Mouse (Mus musculus): ENCODE data around the gene Olfr111. TPM values are rescaled to one million over a fixed set of nuclear protein-coding genes. Genes with fewer than 3 reads are reported as not detected.
"Not testable (repeated sequence)": the region's sequence is repeated elsewhere in the genome, so short reads cannot be mapped to it uniquely, and the experiment has no call there.

Gene Olfr111
- polyA plus RNA-seq (2015; fragmentation: Nextera tagmentation; extraction: Ambion mirVana): 0.17 TPM in 1 of 2 replicates, not detected in the other

DNA sequence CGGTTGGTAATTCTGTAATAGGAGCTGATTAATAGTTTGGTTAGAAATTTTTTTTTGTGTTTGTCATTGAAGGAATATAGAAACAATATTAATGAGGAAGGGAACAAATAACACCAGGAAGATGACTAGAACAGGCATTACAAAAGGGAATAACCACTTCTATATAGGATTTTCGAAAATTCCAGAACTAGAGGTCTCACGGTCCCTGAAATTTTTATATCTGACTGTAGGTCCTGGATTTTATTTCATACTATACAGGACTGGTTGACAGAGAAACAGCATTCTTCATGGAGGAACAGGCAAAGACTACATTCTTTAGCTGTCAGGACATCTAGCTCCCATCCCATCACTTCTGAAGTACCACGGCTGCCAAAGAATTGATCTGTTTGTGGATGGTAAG, at the start of gene Olfr111:
TSS of gene Olfr111 (plus strand) at position 301 of the 400 bp plus-strand sequence.
- Histone ChIP-seq H3K4me2 (ENCODE audit: low read depth, low read length) (no peak within 1 kb of the TSS), H3K4me1 (ENCODE audit: control insufficient read depth, insufficient read depth, low read length) (no peaks in the 10 kb centered on the region), H3K9me3 (replicated peaks; ENCODE audit: control insufficient read depth, low read length) (peaks cover 3% of the 10 kb centered on the region; the same call in 1 of the 2 replicates), H3K27me3 (ENCODE audit: control insufficient read depth, insufficient read depth, low read length) (no peaks in the 10 kb centered on the region), H3K27ac (ENCODE audit: low read length) (no peak within 1 kb of the TSS), H3K9ac (ENCODE audit: low read length) (no peak within 1 kb of the TSS), H3K36me3 (ENCODE audit: control insufficient read depth, insufficient read depth) (no peaks in the 10 kb centered on the region), H3K4me3 (ENCODE audit: low read length) (no peak within 1 kb of the TSS)
- WGBS: 84% methylated on average over 4 of the region's 4 CpGs
- ATAC-seq (replicated peaks; ENCODE audit: extremely low read depth, insufficient read depth, low FRiP score): no peak

DNA sequence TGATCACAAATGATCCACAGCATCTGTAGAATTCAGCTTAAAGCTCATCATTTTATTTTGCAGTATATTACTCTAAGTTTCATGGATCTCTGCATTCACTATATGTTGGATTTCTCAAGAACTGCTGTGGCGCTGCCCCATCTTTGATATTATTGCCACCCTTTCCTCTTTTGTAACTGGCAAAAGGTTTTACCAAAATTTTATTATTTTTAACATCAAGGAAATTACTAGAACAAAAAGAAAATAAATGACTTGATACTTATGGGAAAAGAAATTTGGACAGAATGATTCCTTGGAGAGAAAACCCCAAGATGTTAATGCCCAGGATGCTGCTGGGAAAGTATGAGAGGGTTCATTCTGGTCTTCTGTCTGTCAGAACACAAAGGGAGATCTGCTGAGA, 49.2 kb upstream of the Olfr111 start, which contains the start of gene Olfr109:
TSS of gene Olfr109 (plus strand) at position 301 of the 400 bp plus-strand sequence.
- 87% methylated on average over 1 of the region's 1 CpGs for WGBS
- Histone ChIP-seq H3K4me1 (ENCODE audit: control insufficient read depth, insufficient read depth, low read length) (no peaks in the 10 kb centered on the region), H3K36me3 (ENCODE audit: control insufficient read depth, insufficient read depth) (no peaks in the 10 kb centered on the region), H3K9ac (ENCODE audit: low read length) (no peak within 1 kb of the TSS), H3K27ac (ENCODE audit: low read length) (no peak within 1 kb of the TSS), H3K4me3 (ENCODE audit: low read length) (no peak within 1 kb of the TSS), H3K9me3 (replicated peaks; ENCODE audit: control insufficient read depth, low read length) (no peaks in the 10 kb centered on the region), H3K4me2 (ENCODE audit: low read depth, low read length) (no peak within 1 kb of the TSS), H3K27me3 (ENCODE audit: control insufficient read depth, insufficient read depth, low read length) (no peaks in the 10 kb centered on the region)
- ATAC-seq (replicated peaks; ENCODE audit: extremely low read depth, insufficient read depth, low FRiP score): no peak

GRCm38 (mm10) chr17:37483452-37483851, 24.4 kb upstream of the Olfr111 start, which contains the start of gene H2-M2:
H2-M2 (minus strand) TSS chr17:37483552.
- no peak for ATAC-seq (replicated peaks; ENCODE audit: extremely low read depth, insufficient read depth, low FRiP score)
- H3K27ac ChIP-seq (ENCODE audit: low read length): no peak within 1 kb of the TSS
- no peak within 1 kb of the TSS for H3K9ac ChIP-seq (ENCODE audit: low read length)
- no peaks in the 10 kb centered on the region for H3K4me1 ChIP-seq (ENCODE audit: control insufficient read depth, insufficient read depth, low read length)
- no peak within 1 kb of the TSS for H3K4me2 ChIP-seq (ENCODE audit: low read depth, low read length)
- WGBS: 51% methylated on average over 2 of the region's 2 CpGs
- no peaks in the 10 kb centered on the region for H3K27me3 ChIP-seq (ENCODE audit: control insufficient read depth, insufficient read depth, low read length)
- H3K9me3 ChIP-seq (replicated peaks; ENCODE audit: control insufficient read depth, low read length): peaks cover 8% of the 10 kb centered on the region
- H3K36me3 ChIP-seq (ENCODE audit: control insufficient read depth, insufficient read depth): no peaks in the 10 kb centered on the region
- no peak within 1 kb of the TSS for H3K4me3 ChIP-seq (ENCODE audit: low read length)

DNA sequence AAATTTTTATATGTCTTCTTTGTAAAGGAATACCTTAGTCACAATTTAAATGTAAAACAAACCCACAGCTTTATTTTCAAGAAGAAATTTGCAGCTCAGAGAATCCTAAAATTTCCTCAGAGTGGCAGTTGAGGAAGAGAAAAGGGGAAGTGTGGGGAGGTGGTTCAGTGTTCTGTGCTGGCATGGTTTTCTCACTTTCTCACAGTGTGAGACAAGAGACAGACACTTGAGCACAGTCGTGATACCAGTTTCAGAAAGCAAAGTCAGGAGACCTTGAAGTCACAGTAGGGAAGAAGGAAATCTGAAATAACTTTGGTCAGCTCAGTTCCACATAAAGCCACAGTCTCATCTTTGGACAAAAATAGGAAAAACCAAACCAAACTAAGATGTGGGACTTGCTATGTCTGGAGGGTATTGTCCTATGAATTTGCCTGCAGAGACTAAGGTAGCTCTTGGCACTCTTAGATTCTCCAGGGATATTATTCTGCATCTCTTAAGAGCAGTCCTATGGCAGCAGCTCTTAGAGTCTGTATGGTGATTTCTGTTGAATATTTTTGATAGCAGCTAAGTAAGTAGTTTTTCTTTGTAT, 15.8 kb upstream of the Olfr111 start, which contains the start of gene Olfr110:
TSS of gene Olfr110 (plus strand) at position 539 of the 589 bp plus-strand sequence.
- Histone ChIP-seq H3K36me3 (ENCODE audit: control insufficient read depth, insufficient read depth) (no peaks in the 10 kb centered on the region), H3K4me2 (ENCODE audit: low read depth, low read length) (no peak within 1 kb of the TSS), H3K9me3 (replicated peaks; ENCODE audit: control insufficient read depth, low read length) (0 out of 2 replicates have a peak, but pooled peaks cover 3% of the 10 kb centered on the region), H3K9ac (ENCODE audit: low read length) (no peak within 1 kb of the TSS), H3K4me3 (ENCODE audit: low read length) (no peak within 1 kb of the TSS), H3K27ac (ENCODE audit: low read length) (no peak within 1 kb of the TSS), H3K27me3 (ENCODE audit: control insufficient read depth, insufficient read depth, low read length) (no peaks in the 10 kb centered on the region), H3K4me1 (ENCODE audit: control insufficient read depth, insufficient read depth, low read length) (no peaks in the 10 kb centered on the region)
- 32% methylated on average over 1 of the region's 1 CpGs for WGBS
- no peak for ATAC-seq (replicated peaks; ENCODE audit: extremely low read depth, insufficient read depth, low FRiP score)

DNA sequence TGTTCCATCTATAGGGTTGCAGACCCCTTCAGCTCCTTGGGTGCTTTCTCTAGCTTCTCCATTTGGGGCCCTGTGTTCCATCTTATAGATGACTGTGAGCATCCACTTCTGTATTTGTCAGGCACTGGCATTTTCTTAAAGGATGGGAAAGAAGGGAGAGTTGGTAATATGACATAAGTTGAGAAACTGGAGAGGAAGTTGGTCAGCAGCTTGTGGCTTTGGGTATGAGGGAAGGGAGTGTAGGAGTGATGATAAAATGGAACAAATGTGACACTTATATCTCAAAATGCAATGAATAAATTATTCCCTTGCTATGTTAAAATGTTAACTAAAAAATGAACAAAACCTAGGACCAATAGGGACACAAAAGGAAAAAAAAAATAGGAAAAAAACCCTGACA, 16.8 kb downstream of the Olfr111 start:
- H3K4me1 ChIP-seq (ENCODE audit: control insufficient read depth, insufficient read depth, low read length); H3K27me3 ChIP-seq (ENCODE audit: control insufficient read depth, insufficient read depth, low read length); H3K9me3 ChIP-seq (replicated peaks; ENCODE audit: control insufficient read depth, low read length); H3K4me2 ChIP-seq (ENCODE audit: low read depth, low read length); ATAC-seq (replicated peaks; ENCODE audit: extremely low read depth, insufficient read depth, low FRiP score); H3K4me3 ChIP-seq (ENCODE audit: low read length); H3K36me3 ChIP-seq (ENCODE audit: control insufficient read depth, insufficient read depth); H3K9ac ChIP-seq (ENCODE audit: low read length); H3K27ac ChIP-seq (ENCODE audit: low read length): not testable (repeated sequence)

GRCm38 (mm10) chr17:37525427-37525826, 17.6 kb downstream of the Olfr111 start:
- H3K27me3 ChIP-seq (ENCODE audit: control insufficient read depth, insufficient read depth, low read length); H3K9me3 ChIP-seq (replicated peaks; ENCODE audit: control insufficient read depth, low read length); H3K27ac ChIP-seq (ENCODE audit: low read length); H3K4me2 ChIP-seq (ENCODE audit: low read depth, low read length); H3K4me1 ChIP-seq (ENCODE audit: control insufficient read depth, insufficient read depth, low read length); H3K9ac ChIP-seq (ENCODE audit: low read length); H3K36me3 ChIP-seq (ENCODE audit: control insufficient read depth, insufficient read depth); ATAC-seq (replicated peaks; ENCODE audit: extremely low read depth, insufficient read depth, low FRiP score); H3K4me3 ChIP-seq (ENCODE audit: low read length): not testable (repeated sequence)
- 44% methylated on average over 1 of the region's 1 CpGs for WGBS

- Histone ChIP-seq H3K9ac (ENCODE audit: low read length) (no peak overlapping the region), H3K4me3 (ENCODE audit: low read length) (no peak overlapping the region), H3K4me1 (ENCODE audit: control insufficient read depth, insufficient read depth, low read length) (no peaks in the 10 kb centered on the region), H3K27me3 (ENCODE audit: control insufficient read depth, insufficient read depth, low read length) (no peaks in the 10 kb centered on the region), H3K4me2 (ENCODE audit: low read depth, low read length) (no peak overlapping the region), H3K9me3 (replicated peaks; ENCODE audit: control insufficient read depth, low read length) (no peaks in the 10 kb centered on the region), H3K36me3 (ENCODE audit: control insufficient read depth, insufficient read depth) (no peaks in the 10 kb centered on the region), H3K27ac (ENCODE audit: low read length) (no peak overlapping the region)
- ATAC-seq (replicated peaks; ENCODE audit: extremely low read depth, insufficient read depth, low FRiP score): no peak
Observed at GRCm38 (mm10) chr17:37535173-37535572, 27.3 kb downstream of the Olfr111 start.

DNA sequence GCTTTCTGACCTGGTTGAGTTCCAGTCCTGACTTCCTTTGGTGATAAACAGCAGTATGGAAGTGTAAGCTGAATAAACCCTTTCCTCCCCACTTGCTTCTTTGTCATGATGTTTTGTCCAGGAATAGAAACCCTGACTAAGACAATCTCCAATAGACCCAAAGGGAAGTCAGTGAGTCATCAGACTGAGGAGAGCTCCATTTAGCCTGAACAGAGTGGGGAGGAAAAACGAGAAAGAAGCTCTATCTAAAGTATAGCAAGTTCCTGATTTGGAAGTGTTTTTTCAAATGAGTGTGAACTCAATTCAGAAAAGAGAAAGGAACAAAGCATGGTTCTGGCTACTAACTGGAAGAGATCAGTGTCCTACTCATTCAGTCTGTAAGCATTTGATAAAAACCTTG, 30.6 kb downstream of the Olfr111 start:
- H3K27me3 ChIP-seq (ENCODE audit: control insufficient read depth, insufficient read depth, low read length); H3K4me1 ChIP-seq (ENCODE audit: control insufficient read depth, insufficient read depth, low read length); H3K36me3 ChIP-seq (ENCODE audit: control insufficient read depth, insufficient read depth); H3K9me3 ChIP-seq (replicated peaks; ENCODE audit: control insufficient read depth, low read length); H3K4me2 ChIP-seq (ENCODE audit: low read depth, low read length); H3K4me3 ChIP-seq (ENCODE audit: low read length); H3K27ac ChIP-seq (ENCODE audit: low read length); ATAC-seq (replicated peaks; ENCODE audit: extremely low read depth, insufficient read depth, low FRiP score); H3K9ac ChIP-seq (ENCODE audit: low read length): not testable (repeated sequence)
- 28% methylated on average over 1 of the region's 1 CpGs for WGBS

GRCm38 (mm10) chr17:37541454-37542119, 33.8 kb downstream of the Olfr111 start:
- no peaks in the 10 kb centered on the region for H3K9me3 ChIP-seq (replicated peaks; ENCODE audit: control insufficient read depth, low read length)
- H3K27ac ChIP-seq (ENCODE audit: low read length): no peak overlapping the region
- H3K27me3 ChIP-seq (ENCODE audit: control insufficient read depth, insufficient read depth, low read length): no peaks in the 10 kb centered on the region
- H3K9ac ChIP-seq (ENCODE audit: low read length): no peak overlapping the region
- H3K4me1 ChIP-seq (ENCODE audit: control insufficient read depth, insufficient read depth, low read length): no peaks in the 10 kb centered on the region
- H3K4me3 ChIP-seq (ENCODE audit: low read length): no peak overlapping the region
- ATAC-seq (replicated peaks; ENCODE audit: extremely low read depth, insufficient read depth, low FRiP score): no peak
- 69% methylated on average over 4 of the region's 4 CpGs for WGBS
- no peaks in the 10 kb centered on the region for H3K36me3 ChIP-seq (ENCODE audit: control insufficient read depth, insufficient read depth)
- H3K4me2 ChIP-seq (ENCODE audit: low read depth, low read length): no peak overlapping the region

Measured in heart, embryonic 16.5 days (tissue).